In genomic region chr17:10396863-10397262, GRCm38 (mm10) we compare ENCODE assay signal across 13 mouse cellular contexts.
DNase-seq lines count a peak whose midpoint lies in the region; ATAC-seq and TF ChIP-seq lines count a peak whose summit lies in the region.
"Had no signal": no experiment of that assay in that cellular context is flagged by ENCODE, and none has a peak within 500 bp of the region (broad histone marks: within the 10 kb centered on the region; RNA-seq: fewer than 3 reads in every experiment).

No protein-coding gene starts in this region.

- TF ChIP-seq CTCF in forebrain, postnatal 0 days (IDR thresholded peaks at IDR 0.05; ENCODE audit: low read depth), result no peak
- no peak for TF ChIP-seq CTCF in midbrain, postnatal 0 days (IDR thresholded peaks at IDR 0.05)

- H3K4me3 ChIP-seq in forebrain, postnatal 0 days (ENCODE audit: low read depth, low read length), result no peak overlapping the region
- H3K4me3 ChIP-seq in forebrain, embryonic 15.5 days, result no peak overlapping the region
- H3K4me3 ChIP-seq in hindbrain, embryonic 10.5 days, result no peak overlapping the region
- no peak overlapping the region for H3K4me3 ChIP-seq in hindbrain, embryonic 12.5 days
- no peak overlapping the region for H3K4me3 ChIP-seq in hindbrain, embryonic 15.5 days
- no peak overlapping the region for H3K4me3 ChIP-seq in midbrain, postnatal 0 days (ENCODE audit: low read depth, low read length)
- H3K4me3 ChIP-seq: myocyte; stomach, embryonic 15.5 days had no signal

- no peak for DNase-seq in forebrain, postnatal 0 days
- no peak for DNase-seq in hindbrain, embryonic 10.5 days (ENCODE audit: low spot score)
- DNase-seq in midbrain, postnatal 0 days (ENCODE audit: low spot score), result no peak
- DNase-seq in urinary bladder, adult 18-20 months (ENCODE audit: low spot score in 2 of 2), result no peak
- no peak for DNase-seq in adrenal gland, adult 18-20 months (ENCODE audit: low spot score in 2 of 2)
- DNase-seq: cerebellum, adult 18-20 months; kidney, adult 18-20 months; thymus, postnatal 14 days had no signal

- H3K9me3 ChIP-seq in forebrain, postnatal 0 days (ENCODE audit: low read length), result no peaks in the 10 kb centered on the region
- H3K9me3 ChIP-seq in forebrain, embryonic 15.5 days, result no peaks in the 10 kb centered on the region
- H3K9me3 ChIP-seq in hindbrain, embryonic 10.5 days, result no peaks in the 10 kb centered on the region
- H3K9me3 ChIP-seq in hindbrain, embryonic 12.5 days (replicated peaks), result no peaks in the 10 kb centered on the region
- H3K9me3 ChIP-seq in hindbrain, embryonic 15.5 days, result no peaks in the 10 kb centered on the region
- no peaks in the 10 kb centered on the region for H3K9me3 ChIP-seq in midbrain, postnatal 0 days (ENCODE audit: low read length)
- H3K9me3 ChIP-seq: stomach, embryonic 15.5 days had no signal

- no peak overlapping the region for H3K9ac ChIP-seq in forebrain, postnatal 0 days
- H3K9ac ChIP-seq in forebrain, embryonic 15.5 days (replicated peaks), result no peak overlapping the region
- no peak overlapping the region for H3K9ac ChIP-seq in hindbrain, embryonic 12.5 days
- no peak overlapping the region for H3K9ac ChIP-seq in hindbrain, embryonic 15.5 days
- H3K9ac ChIP-seq in midbrain, postnatal 0 days (replicated peaks; ENCODE audit: low read length, poor library complexity, severe bottlenecking), result no peak overlapping the region
- H3K9ac ChIP-seq: stomach, embryonic 15.5 days had no signal

- peaks cover 11% of the 10 kb centered on the region for H3K4me1 ChIP-seq in forebrain, postnatal 0 days (ENCODE audit: insufficient read depth)
- H3K4me1 ChIP-seq in forebrain, embryonic 15.5 days, result peaks cover 27% of the 10 kb centered on the region
- peaks cover 76% of the 10 kb centered on the region for H3K4me1 ChIP-seq in hindbrain, embryonic 10.5 days (replicated peaks)
- peaks cover 34% of the 10 kb centered on the region for H3K4me1 ChIP-seq in hindbrain, embryonic 12.5 days
- peaks cover 22% of the 10 kb centered on the region for H3K4me1 ChIP-seq in hindbrain, embryonic 15.5 days (replicated peaks)
- peaks cover 11% of the 10 kb centered on the region for H3K4me1 ChIP-seq in midbrain, postnatal 0 days (ENCODE audit: insufficient read depth, low read length)
- H3K4me1 ChIP-seq: stomach, embryonic 15.5 days had no signal

- ATAC-seq in forebrain, postnatal 0 days, result no peak
- ATAC-seq in forebrain, embryonic 15.5 days (replicated peaks), result no peak
- ATAC-seq in hindbrain, embryonic 12.5 days (ENCODE audit: low FRiP score), result no peak
- ATAC-seq in hindbrain, embryonic 15.5 days (ENCODE audit: low FRiP score, low read depth), result no peak
- ATAC-seq in midbrain, postnatal 0 days (ENCODE audit: low FRiP score), result no peak

- no peaks in the 10 kb centered on the region for H3K27me3 ChIP-seq in forebrain, postnatal 0 days (ENCODE audit: insufficient read depth, low read length)
- no peaks in the 10 kb centered on the region for H3K27me3 ChIP-seq in forebrain, embryonic 15.5 days
- peaks cover 15% of the 10 kb centered on the region; the same call in 1 of the 2 replicates for H3K27me3 ChIP-seq in hindbrain, embryonic 10.5 days (ENCODE audit: insufficient read depth, poor library complexity, severe bottlenecking)
- H3K27me3 ChIP-seq in hindbrain, embryonic 12.5 days, result no peaks in the 10 kb centered on the region
- no peaks in the 10 kb centered on the region for H3K27me3 ChIP-seq in hindbrain, embryonic 15.5 days
- no peaks in the 10 kb centered on the region for H3K27me3 ChIP-seq in midbrain, postnatal 0 days (ENCODE audit: insufficient read depth, low read length)
- H3K27me3 ChIP-seq: stomach, embryonic 15.5 days had no signal

- H3K4me2 ChIP-seq in forebrain, postnatal 0 days (ENCODE audit: low read depth), result no peak overlapping the region
- no peak overlapping the region for H3K4me2 ChIP-seq in forebrain, embryonic 15.5 days (replicated peaks)
- H3K4me2 ChIP-seq in hindbrain, embryonic 12.5 days (replicated peaks), result no peak overlapping the region
- H3K4me2 ChIP-seq in hindbrain, embryonic 15.5 days, result no peak overlapping the region
- no peak overlapping the region for H3K4me2 ChIP-seq in midbrain, postnatal 0 days (ENCODE audit: low read depth, low read length, poor library complexity, severe bottlenecking)
- H3K4me2 ChIP-seq: stomach, embryonic 15.5 days had no signal

- H3K27ac ChIP-seq in forebrain, postnatal 0 days (ENCODE audit: low read depth, low read length), result peak overlapping the region; percentile 59
- no peak overlapping the region for H3K27ac ChIP-seq in forebrain, embryonic 15.5 days (replicated peaks)
- 0 out of 2 replicates have a peak overlapping the region, but pooled peaks have one; percentile 0 for H3K27ac ChIP-seq in hindbrain, embryonic 10.5 days
- no peak overlapping the region for H3K27ac ChIP-seq in hindbrain, embryonic 12.5 days
- peak overlapping the region; percentile 67 for H3K27ac ChIP-seq in hindbrain, embryonic 15.5 days (replicated peaks)
- H3K27ac ChIP-seq in midbrain, postnatal 0 days (ENCODE audit: low read depth, low read length), result peak overlapping the region; percentile 63; the same call in 1 of the 2 replicates
- H3K27ac ChIP-seq: stomach, embryonic 15.5 days had no signal

- H3K36me3 ChIP-seq in forebrain, postnatal 0 days (ENCODE audit: insufficient read depth), result no peaks in the 10 kb centered on the region
- H3K36me3 ChIP-seq in forebrain, embryonic 15.5 days, result no peaks in the 10 kb centered on the region
- no peaks in the 10 kb centered on the region for H3K36me3 ChIP-seq in hindbrain, embryonic 10.5 days
- no peaks in the 10 kb centered on the region for H3K36me3 ChIP-seq in hindbrain, embryonic 12.5 days
- no peaks in the 10 kb centered on the region for H3K36me3 ChIP-seq in hindbrain, embryonic 15.5 days
- no peaks in the 10 kb centered on the region for H3K36me3 ChIP-seq in midbrain, postnatal 0 days (ENCODE audit: insufficient read depth, low read length)
- H3K36me3 ChIP-seq: stomach, embryonic 15.5 days had no signal

- 85% methylated on average over 6 of the region's 6 CpGs for WGBS in forebrain, postnatal 0 days
- WGBS in forebrain, embryonic 15.5 days, result 85% methylated on average over 6 of the region's 6 CpGs
- 86% methylated on average over 6 of the region's 6 CpGs for WGBS in hindbrain, embryonic 10.5 days
- 88% methylated on average over 6 of the region's 6 CpGs for WGBS in hindbrain, embryonic 12.5 days
- WGBS in hindbrain, embryonic 15.5 days, result 70% methylated on average over 6 of the region's 6 CpGs
- 85% methylated on average over 6 of the region's 6 CpGs for WGBS in midbrain, postnatal 0 days

Comparison
In these comparisons a context has a peak if more than half of its experiments do, and no peak if none do; other contexts are left out.
1. H3K27ac ChIP-seq: peak in forebrain, postnatal 0 days (single experiment), hindbrain, embryonic 10.5 days (single experiment), hindbrain, embryonic 15.5 days (single experiment) and midbrain, postnatal 0 days (single experiment); none in forebrain, embryonic 15.5 days (single experiment) and hindbrain, embryonic 12.5 days (single experiment).